Mouse (Mus musculus) telencephalon, adult 2 months (tissue): ENCODE results near the gene Chd3.

Experiments
- DNase-seq: peaks from one replicate; pipeline ENCODE4 v3.0.0-alpha.2; 2011; ENCODE audit warnings: low read depth, low spot score

The Chd3 gene

GRCm38 (mm10) chr11:69390400-69391034 lies 21.3 kb upstream of the Chd3 start:
- DNase-seq, result no peak

- no peak for DNase-seq
Measured at GRCm38 (mm10) chr11:69389531-69390399, 20.6 kb upstream of the Chd3 start.

- no peak for DNase-seq
Measured at GRCm38 (mm10) chr11:69388680-69389079, 19.5 kb upstream of the Chd3 start.

- DNase-seq, result no peak
Measured at GRCm38 (mm10) chr11:69386758-69387157, 17.6 kb upstream of the Chd3 start.

GRCm38 (mm10) chr11:69384979-69385378 lies 15.8 kb upstream of the Chd3 start:
- no peak for DNase-seq

GRCm38 (mm10) chr11:69382478-69383105 lies 13.4 kb upstream of the Chd3 start:
- no peak for DNase-seq

GRCm38 (mm10) chr11:69381356-69381755 lies 12.2 kb upstream of the Chd3 start:
- DNase-seq, result no peak

- DNase-seq, result no peak
Measured at GRCm38 (mm10) chr11:69379600-69379999, 10.4 kb upstream of the Chd3 start.

GRCm38 (mm10) chr11:69377766-69378165 lies 8.6 kb upstream of the Chd3 start:
- DNase-seq, result no peak

- DNase-seq, result no peak
Measured at GRCm38 (mm10) chr11:69375646-69376045, 6.4 kb upstream of the Chd3 start.

- DNase-seq, result no peak
Measured at GRCm38 (mm10) chr11:69373223-69373965, 4.2 kb upstream of the Chd3 start.

- no peak for DNase-seq
Measured at GRCm38 (mm10) chr11:69372780-69373170, 3.6 kb upstream of the Chd3 start.

GRCm38 (mm10) chr11:69372056-69372779 lies 3.0 kb upstream of the Chd3 start:
- no peak for DNase-seq

GRCm38 (mm10) chr11:69371601-69372000 lies 2.4 kb upstream of the Chd3 start:
- no peak for DNase-seq

GRCm38 (mm10) chr11:69370817-69371215 lies 1.6 kb upstream of the Chd3 start:
- no peak for DNase-seq

GRCm38 (mm10) chr11:69369990-69370816 lies 997 bp upstream of the Chd3 start:
- no peak for DNase-seq

- DNase-seq, result no peak
Measured at GRCm38 (mm10) chr11:69368356-69369214, 621 bp downstream of the Chd3 start.

GRCm38 (mm10) chr11:69367616-69368355 lies 1.4 kb downstream of the Chd3 start:
- no peak for DNase-seq
